Mouse (Mus musculus) kidney, embryonic 15.5 days (tissue): ENCODE measurements around the gene Mcrip1. TPM values are rescaled to one million over a fixed set of nuclear protein-coding genes. Genes with fewer than 3 reads are reported as not detected.
"Not testable (repeated sequence)": the region's sequence is repeated elsewhere in the genome, so short reads cannot be mapped to it uniquely, and the experiment has no call there.

Experiments used
- ATAC-seq: fragments of 200-750 bp; cut with Nextera tagmentation; replicated peaks from 2 replicates; pipeline ENCODE4 v1.8.0; 2017; ENCODE audit warnings: moderate TSS enrichment; ENCODE audit not compliant: low FRiP score
- H3K27ac ChIP-seq: fragments of 300-500 bp; sonication (generic); 2 replicates; pipeline ENCODE4 v1.5.1; 2015; ENCODE audit warnings: mild to moderate bottlenecking, inconsistent platforms
- H3K27me3 ChIP-seq: fragments of 300-500 bp; sonication (generic); 2 replicates; pipeline ENCODE4 v1.6.1; 2015; ENCODE audit warnings: inconsistent platforms
- H3K36me3 ChIP-seq: fragments of 300-500 bp; sonication (generic); 2 replicates; pipeline ENCODE4 v1.6.1; 2015; ENCODE audit warnings: inconsistent platforms
- H3K4me1 ChIP-seq: fragments of 300-500 bp; sonication (generic); 2 replicates; pipeline ENCODE4 v1.6.1; 2015; ENCODE audit warnings: inconsistent platforms
- H3K4me2 ChIP-seq: fragments of 300-500 bp; sonication (generic); 2 replicates; pipeline ENCODE4 v1.6.1; 2015; ENCODE audit warnings: moderate library complexity, mild to moderate bottlenecking, inconsistent platforms
- H3K4me3 ChIP-seq: fragments of 300-500 bp; sonication (generic); replicated peaks from 2 replicates; pipeline ENCODE4 v1.5.1; 2015; ENCODE audit warnings: mild to moderate bottlenecking, inconsistent platforms
- H3K9ac ChIP-seq: fragments of 300-500 bp; sonication (generic); 2 replicates; pipeline ENCODE4 v1.6.1; 2015; ENCODE audit warnings: mild to moderate bottlenecking, inconsistent platforms
- H3K9me3 ChIP-seq: fragments of 300-500 bp; sonication (generic); replicated peaks from 2 replicates; pipeline ENCODE4 v1.6.1; 2016; ENCODE audit warnings: inconsistent platforms
- WGBS: fragments of 180-500 bp; shearing (Covaris S2); methylation state at CpG from one replicate; pipeline ENCODE4 v1.1.7; 2015; ENCODE audit warnings: mixed read lengths; 5-methylcytosine and 5-hydroxymethylcytosine counted together
- polyA plus RNA-seq: library from polyadenylated mRNA; unstranded; fragments of >200 nt; fragmentation: Nextera tagmentation; extraction: Ambion mirVana; gene quantifications from 2 replicates; pipeline ENCODE4 v1.2.1, GENCODE M21; 2015

Mcrip1 gene
- polyA plus RNA-seq, 1 experiment from 2014 or later: 212 TPM

DNA sequence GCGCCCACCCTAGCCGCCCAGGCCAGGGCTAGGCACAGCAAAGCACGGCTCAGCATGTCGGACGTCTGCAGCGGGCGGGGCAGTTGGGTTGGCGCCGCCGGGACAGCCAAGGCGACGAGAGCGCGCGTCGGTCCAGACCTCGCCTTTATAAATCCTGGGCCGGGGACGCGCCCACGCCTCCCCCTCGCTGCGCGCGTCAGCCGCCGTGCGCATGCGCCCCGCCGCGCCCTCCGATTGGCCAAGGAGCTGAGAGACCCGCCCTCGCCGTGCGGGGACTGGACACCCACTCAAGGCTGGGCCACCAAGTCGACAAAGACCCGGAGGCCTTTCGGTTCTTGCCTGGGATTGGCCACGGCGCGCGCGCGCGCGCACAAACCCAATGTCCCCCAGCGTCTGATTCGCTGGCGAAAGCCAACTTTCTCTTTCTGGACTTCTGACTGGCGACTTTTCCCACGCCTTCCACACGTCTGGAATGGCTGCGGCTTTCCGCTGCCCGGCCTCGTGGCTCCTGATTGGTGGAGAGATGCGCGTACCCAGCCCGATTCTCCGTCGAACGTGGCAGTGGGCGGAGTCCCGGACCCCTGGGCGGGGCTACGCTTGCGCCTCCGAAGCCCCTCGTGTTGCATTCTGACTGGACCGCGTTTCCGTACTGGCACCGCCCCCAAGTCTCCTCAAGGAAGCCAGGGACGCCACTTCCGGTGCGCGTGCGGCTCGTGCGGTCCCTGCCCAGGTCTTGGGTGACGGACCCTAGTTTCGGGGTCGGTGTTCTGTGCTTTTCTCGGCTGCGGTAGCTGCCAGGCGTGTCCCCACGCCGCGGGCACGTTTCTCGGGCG lies 23.4 kb upstream of the Mcrip1 start, which contains the start of gene P4hb:
Gene P4hb (minus strand): TSS at position 502 of the 833 bp plus-strand sequence.
- ATAC-seq: peak; percentile 97
- Histone ChIP-seq H3K9ac (peak within 1 kb of the TSS; percentile 99), H3K9me3 (no peaks in the 10 kb centered on the region), H3K4me2 (peak within 1 kb of the TSS; percentile 66), H3K27ac (peak within 1 kb of the TSS; percentile 98), H3K27me3 (no peaks in the 10 kb centered on the region), H3K36me3 (peaks cover 44% of the 10 kb centered on the region), H3K4me3 (peak within 1 kb of the TSS; percentile 93), H3K4me1 (peaks cover 38% of the 10 kb centered on the region)
- WGBS: under 1% methylated on average over 94 of the region's 94 CpGs

DNA sequence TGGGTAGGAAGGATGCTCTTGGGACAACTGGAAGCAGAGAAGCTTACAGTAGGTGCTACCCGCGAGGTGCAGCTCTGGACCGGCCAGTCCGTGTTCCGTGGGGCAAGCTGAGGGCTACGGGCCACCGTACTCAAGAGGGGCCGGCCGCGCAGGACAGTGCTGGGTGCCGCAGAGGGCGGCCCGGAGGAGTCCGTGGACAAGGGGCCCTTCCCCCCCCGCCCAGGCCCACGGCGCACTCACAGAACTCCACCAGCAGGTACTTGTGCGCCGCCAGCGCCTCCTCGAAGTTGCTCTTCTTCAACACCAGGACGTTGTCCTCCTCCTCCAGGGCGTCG lies 22.9 kb upstream of the Mcrip1 start:
- Histone ChIP-seq H3K4me3 (peak overlapping the region; percentile 93), H3K36me3 (peaks cover 44% of the 10 kb centered on the region), H3K4me2 (peak overlapping the region; percentile 66), H3K4me1 (peaks cover 32% of the 10 kb centered on the region), H3K27ac (peak overlapping the region; percentile 98), H3K9ac (peak overlapping the region; percentile 99), H3K27me3 (no peaks in the 10 kb centered on the region), H3K9me3 (no peaks in the 10 kb centered on the region)
- peak; percentile 26 for ATAC-seq
- under 1% methylated on average over 24 of the region's 24 CpGs for WGBS

GRCm38 (mm10) chr11:120571754-120572416 lies 22.4 kb upstream of the Mcrip1 start:
- no peaks in the 10 kb centered on the region for H3K9me3 ChIP-seq
- no peak for ATAC-seq

GRCm38 (mm10) chr11:120571122-120571521 lies 21.6 kb upstream of the Mcrip1 start:
- 72% methylated on average over 3 of the region's 3 CpGs for WGBS
- H3K27me3 ChIP-seq: no peaks in the 10 kb centered on the region
- H3K27ac ChIP-seq: no peak overlapping the region
- H3K4me3 ChIP-seq: peak overlapping the region; percentile 93
- peaks cover 28% of the 10 kb centered on the region for H3K4me1 ChIP-seq
- peaks cover 53% of the 10 kb centered on the region for H3K36me3 ChIP-seq
- no peak for ATAC-seq
- H3K9me3 ChIP-seq: no peaks in the 10 kb centered on the region
- H3K9ac ChIP-seq: peak overlapping the region; percentile 99
- H3K4me2 ChIP-seq: peak overlapping the region; percentile 66

More at GRCm38 (mm10) chr11:120571754-120572416, 22.4 kb upstream of the Mcrip1 start:
- Histone ChIP-seq H3K36me3 (peaks cover 46% of the 10 kb centered on the region), H3K27me3 (no peaks in the 10 kb centered on the region), H3K27ac (peak overlapping the region; percentile 98), H3K4me1 (peaks cover 28% of the 10 kb centered on the region), H3K4me2 (peak overlapping the region; percentile 66), H3K4me3 (peak overlapping the region; percentile 93), H3K9ac (peak overlapping the region; percentile 99)
- 8% methylated on average over 11 of the region's 11 CpGs for WGBS

DNA sequence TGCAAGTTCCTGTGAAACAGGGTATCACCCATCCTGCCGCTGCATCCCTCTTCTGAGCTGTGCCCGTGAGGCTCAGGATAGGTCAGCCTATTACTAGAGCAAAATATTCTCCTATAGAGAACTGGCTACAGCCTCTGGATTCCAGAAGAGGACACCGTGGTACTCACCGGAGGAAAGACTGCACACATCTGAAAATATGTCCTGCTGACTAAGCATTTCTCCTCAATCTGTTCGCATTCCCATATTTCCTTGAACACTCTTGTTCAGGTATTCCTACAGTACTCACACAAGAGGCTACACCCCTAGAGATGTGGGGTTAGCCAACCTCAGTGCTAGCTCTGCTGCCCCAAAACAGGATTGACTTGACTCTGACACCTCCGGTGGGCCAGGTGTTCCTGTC lies 18.8 kb upstream of the Mcrip1 start:
- H3K9me3 ChIP-seq: no peaks in the 10 kb centered on the region
- no peaks in the 10 kb centered on the region for H3K27me3 ChIP-seq
- no peak overlapping the region for H3K9ac ChIP-seq
- H3K4me2 ChIP-seq: no peak overlapping the region
- no peak overlapping the region for H3K4me3 ChIP-seq
- WGBS: 92% methylated on average over 6 of the region's 6 CpGs
- ATAC-seq: no peak
- H3K36me3 ChIP-seq: peaks cover 81% of the 10 kb centered on the region
- H3K4me1 ChIP-seq: peaks cover 21% of the 10 kb centered on the region
- no peak overlapping the region for H3K27ac ChIP-seq

GRCm38 (mm10) chr11:120565114-120565513 lies 15.6 kb upstream of the Mcrip1 start:
- peaks cover 99% of the 10 kb centered on the region for H3K36me3 ChIP-seq

DNA sequence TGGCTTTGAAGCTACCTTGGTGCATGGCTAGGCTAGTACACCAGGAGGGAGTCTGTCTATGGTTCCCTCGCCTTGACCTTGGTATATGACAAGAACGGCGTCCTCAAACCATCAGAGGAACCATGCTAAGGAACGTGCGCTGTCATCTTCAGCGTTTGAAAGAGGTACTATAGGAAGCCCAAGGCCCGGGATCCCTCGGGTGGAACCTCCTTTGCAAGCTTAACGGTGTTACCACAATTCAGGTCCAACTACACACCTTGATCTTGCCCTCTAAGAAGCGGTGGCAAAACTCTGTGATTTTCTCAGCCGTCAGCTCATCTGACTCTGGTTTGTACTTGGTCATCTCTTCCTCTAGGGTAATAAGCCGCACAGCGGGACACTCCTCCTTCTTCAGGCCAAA lies 13.4 kb upstream of the Mcrip1 start:
- H3K9me3 ChIP-seq: no peaks in the 10 kb centered on the region
- no peak overlapping the region for H3K27ac ChIP-seq
- H3K27me3 ChIP-seq: no peaks in the 10 kb centered on the region
- no peak overlapping the region for H3K9ac ChIP-seq
- H3K4me1 ChIP-seq: no peaks in the 10 kb centered on the region
- no peak overlapping the region for H3K4me3 ChIP-seq
- ATAC-seq: no peak
- peaks cover 93% of the 10 kb centered on the region for H3K36me3 ChIP-seq
- 92% methylated on average over 13 of the region's 13 CpGs for WGBS
- H3K4me2 ChIP-seq: no peak overlapping the region

More at GRCm38 (mm10) chr11:120565114-120565513, 15.6 kb upstream of the Mcrip1 start:
- Histone ChIP-seq H3K4me3 (no peak overlapping the region), H3K27ac (no peak overlapping the region), H3K4me2 (no peak overlapping the region), H3K4me1 (peaks cover 1% of the 10 kb centered on the region; the same call in 1 of the 2 replicates), H3K9ac (no peak overlapping the region), H3K9me3 (no peaks in the 10 kb centered on the region), H3K27me3 (no peaks in the 10 kb centered on the region)
- ATAC-seq: no peak; the same call in 1 of the 2 replicates
- 83% methylated on average over 9 of the region's 9 CpGs for WGBS

DNA sequence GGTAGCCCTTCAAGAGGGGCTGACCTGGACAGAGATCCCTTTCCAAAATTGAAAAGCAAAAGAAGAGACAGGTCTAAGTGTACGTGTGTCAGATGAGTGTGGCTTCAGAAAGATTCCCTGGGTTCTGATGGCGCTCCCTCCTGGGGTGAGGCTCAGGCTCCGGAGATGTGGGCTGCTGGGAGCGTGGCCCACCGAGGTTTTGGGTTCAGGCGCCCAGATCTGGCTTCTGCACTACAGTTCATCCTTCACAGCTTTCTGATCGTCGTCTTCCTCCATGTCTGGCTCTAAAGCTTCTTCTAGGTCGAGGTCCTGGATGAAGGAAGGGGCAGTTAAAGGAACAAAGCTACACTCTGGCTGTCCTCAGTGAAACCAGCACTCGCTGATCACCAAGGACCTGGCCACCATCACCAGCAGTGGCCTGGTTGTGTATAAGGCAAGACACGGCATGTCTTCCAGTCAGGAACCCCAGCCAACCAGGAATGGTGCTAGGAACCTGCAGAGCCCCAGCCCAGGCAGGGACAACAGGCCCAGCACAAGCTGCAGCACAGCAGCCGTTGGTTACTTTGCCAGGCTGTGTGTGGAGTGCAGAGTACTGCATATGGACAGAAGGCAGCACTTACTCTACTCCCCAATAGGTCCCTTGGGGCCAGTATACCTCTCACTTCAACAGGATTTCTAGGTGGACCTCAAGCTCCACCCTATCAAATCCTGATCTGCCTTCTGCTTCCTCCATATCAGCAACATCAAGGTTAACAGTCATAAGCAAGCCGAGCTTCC lies 11.6 kb upstream of the Mcrip1 start:
- H3K4me2 ChIP-seq: no peak overlapping the region
- H3K4me3 ChIP-seq: no peak overlapping the region
- no peaks in the 10 kb centered on the region for H3K27me3 ChIP-seq
- no peak overlapping the region for H3K27ac ChIP-seq
- WGBS: 92% methylated on average over 13 of the region's 13 CpGs
- H3K36me3 ChIP-seq: peaks cover 79% of the 10 kb centered on the region
- no peaks in the 10 kb centered on the region for H3K9me3 ChIP-seq
- no peak overlapping the region for H3K9ac ChIP-seq
- no peaks in the 10 kb centered on the region for H3K4me1 ChIP-seq
- ATAC-seq: no peak

GRCm38 (mm10) chr11:120558843-120559242 lies 9.3 kb upstream of the Mcrip1 start:
- not testable (repeated sequence) for H3K9me3 ChIP-seq, H3K9ac ChIP-seq, H3K4me3 ChIP-seq, H3K4me1 ChIP-seq, ATAC-seq, H3K4me2 ChIP-seq, H3K27me3 ChIP-seq, H3K27ac ChIP-seq
- WGBS: 91% methylated on average over 6 of the region's 6 CpGs
- H3K36me3 ChIP-seq: peaks cover 56% of the 10 kb centered on the region

DNA sequence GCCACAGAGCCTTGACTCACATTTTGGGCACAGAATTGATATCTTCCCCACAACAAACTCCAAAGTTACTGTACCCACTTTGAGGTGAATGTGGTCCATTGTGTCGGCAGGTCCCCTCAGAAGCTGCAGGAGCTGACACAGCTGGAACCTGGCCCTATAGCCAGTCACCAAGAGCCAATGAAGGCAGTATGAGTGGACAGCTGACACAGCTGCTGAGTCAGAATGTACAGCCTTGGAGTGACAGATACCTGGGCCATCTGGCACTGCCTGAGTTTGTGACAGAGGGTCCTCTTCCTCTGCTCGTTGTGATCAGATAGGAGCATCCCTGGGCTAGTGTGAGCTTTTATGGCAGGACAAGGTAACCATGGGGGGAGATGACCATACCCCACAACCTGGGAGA lies 5.7 kb upstream of the Mcrip1 start:
- no peak overlapping the region for H3K4me3 ChIP-seq
- H3K4me2 ChIP-seq: no peak overlapping the region
- H3K9me3 ChIP-seq: no peaks in the 10 kb centered on the region
- no peak for ATAC-seq
- H3K27me3 ChIP-seq: no peaks in the 10 kb centered on the region
- H3K36me3 ChIP-seq: peaks cover 20% of the 10 kb centered on the region
- WGBS: 74% methylated on average over 2 of the region's 2 CpGs
- H3K27ac ChIP-seq: no peak overlapping the region
- H3K9ac ChIP-seq: no peak overlapping the region
- peaks cover 4% of the 10 kb centered on the region for H3K4me1 ChIP-seq

DNA sequence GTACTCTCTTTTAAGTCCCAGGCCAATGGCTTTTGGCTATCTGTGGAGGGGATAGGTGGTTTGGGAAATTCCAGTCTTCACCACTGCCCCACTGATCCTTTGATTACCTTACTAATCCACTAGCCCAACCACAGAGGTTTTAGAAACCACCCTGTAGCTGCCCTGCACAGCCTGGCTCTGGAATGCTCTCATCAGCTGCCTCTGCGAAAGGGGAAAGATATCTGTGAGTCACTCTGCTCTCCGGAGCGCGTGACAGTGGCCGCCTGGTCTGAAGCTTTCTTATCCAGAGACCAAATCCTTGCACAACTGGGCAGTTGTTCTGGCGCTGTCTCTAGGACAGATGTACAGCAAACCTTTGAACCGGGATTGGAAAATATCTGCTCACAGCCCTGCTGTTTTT lies 5.3 kb upstream of the Mcrip1 start:
- Histone ChIP-seq H3K27ac (no peak overlapping the region), H3K36me3 (peaks cover 16% of the 10 kb centered on the region), H3K27me3 (no peaks in the 10 kb centered on the region), H3K4me1 (peaks cover 8% of the 10 kb centered on the region), H3K9ac (no peak overlapping the region), H3K4me3 (no peak overlapping the region), H3K4me2 (no peak overlapping the region), H3K9me3 (no peaks in the 10 kb centered on the region)
- 80% methylated on average over 7 of the region's 7 CpGs for WGBS
- ATAC-seq: no peak

DNA sequence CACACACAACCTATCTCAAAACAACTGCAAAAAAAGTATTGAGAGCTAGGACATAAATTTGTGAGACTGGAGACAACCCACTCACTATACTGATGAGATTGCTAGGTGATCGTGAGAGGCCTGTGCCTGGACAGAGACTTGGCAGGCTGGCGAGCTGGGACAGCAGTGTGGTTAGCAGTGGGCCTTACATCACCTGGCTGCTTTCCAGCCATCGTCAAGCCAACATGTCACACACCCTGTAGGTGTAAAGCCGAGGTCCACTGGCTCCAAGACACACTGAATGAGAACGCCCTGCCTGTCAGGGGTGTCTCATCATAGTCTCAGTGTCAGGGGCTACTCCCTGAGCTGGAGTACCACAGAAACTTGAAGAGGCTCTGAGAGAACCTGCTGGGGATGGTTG lies 3.2 kb upstream of the Mcrip1 start:
- H3K27me3 ChIP-seq: no peaks in the 10 kb centered on the region
- H3K36me3 ChIP-seq: peaks cover 3% of the 10 kb centered on the region; the same call in 1 of the 2 replicates
- no peak overlapping the region for H3K4me2 ChIP-seq
- H3K9me3 ChIP-seq: no peaks in the 10 kb centered on the region
- H3K27ac ChIP-seq: no peak overlapping the region
- no peak overlapping the region for H3K9ac ChIP-seq
- no peak for ATAC-seq
- H3K4me3 ChIP-seq: no peak overlapping the region
- WGBS: 82% methylated on average over 5 of the region's 5 CpGs
- peaks cover 22% of the 10 kb centered on the region for H3K4me1 ChIP-seq
